Mouse (Mus musculus): ENCODE results near the gene Bpgm.

DNA sequence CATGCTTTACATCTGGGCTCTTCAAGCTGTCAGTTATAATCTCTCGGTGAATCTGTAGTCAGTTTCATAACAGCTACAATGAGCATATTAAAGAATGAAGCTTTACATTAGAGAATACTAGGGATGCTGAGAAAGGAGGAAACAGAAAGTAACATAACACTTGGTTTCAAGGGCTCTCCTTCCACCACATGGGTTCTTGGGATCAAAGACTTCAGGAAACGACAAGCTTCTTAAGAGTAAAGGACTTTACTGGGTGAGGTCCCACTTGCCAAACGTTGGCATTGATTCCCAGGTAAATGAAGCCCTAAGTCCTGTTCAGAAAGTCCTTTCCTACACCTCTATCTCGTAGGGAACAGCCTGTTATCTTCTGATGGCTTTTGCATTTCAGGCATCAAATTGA is 15.4 kb upstream of the Bpgm start:
- TF ChIP-seq CTCF (IDR thresholded peaks at IDR 0.05; ENCODE audit: low read depth, low read length): no peak
- no peak for TF ChIP-seq POLR2A (IDR thresholded peaks at IDR 0.05; ENCODE audit: borderline replicate concordance, low read depth, low read length)
